Mouse (Mus musculus) liver, postnatal 0 days (tissue): ENCODE data around the gene Socs7.

ENCODE experiments used
- CTCF ChIP-seq: sonication (generic); IDR thresholded peaks from 2 replicates; pipeline ENCODE4 v1.5.1; 2016; ENCODE audit warnings: antibody characterized with exemption, low read depth
- EP300 ChIP-seq: IDR thresholded peaks from 2 replicates; pipeline ENCODE4 v1.6.1; 2016; ENCODE audit warnings: antibody characterized with exemption, low read depth, mild to moderate bottlenecking

- TF ChIP-seq CTCF: no peak
- TF ChIP-seq EP300: no peak
Measured at GRCm38 (mm10) chr11:97401082-97401481, 38.7 kb downstream of the Socs7 start.
